8 mouse cellular contexts compared by ENCODE assay signal in the genomic region with DNA sequence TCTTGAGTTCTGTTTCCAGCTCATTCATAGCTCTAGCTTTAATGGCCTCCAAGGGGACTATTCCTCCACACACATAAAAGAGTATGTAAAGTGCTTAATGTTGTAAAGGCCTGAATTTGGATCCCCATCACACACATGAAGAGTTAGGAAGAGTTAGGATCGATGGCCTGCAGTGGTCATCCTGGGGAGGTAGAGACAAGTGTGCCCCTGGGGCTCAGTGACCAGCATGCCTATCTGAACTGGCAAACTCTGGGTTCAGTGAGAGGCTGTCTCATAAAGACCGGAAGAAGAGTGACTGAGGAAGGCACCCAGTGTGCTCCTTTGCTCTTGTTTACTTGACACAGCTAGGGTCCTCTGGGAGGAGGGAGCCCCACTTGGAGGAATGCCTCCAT. TPM values are rescaled to one million over a fixed set of nuclear protein-coding genes. Genes with fewer than 3 reads are reported as not detected.
DNase-seq lines count a peak whose midpoint lies in the region; ATAC-seq and TF ChIP-seq lines count a peak whose summit lies in the region.

No protein-coding gene starts in this region.

- TF ChIP-seq EP300 in heart, postnatal 0 days (IDR thresholded peaks at IDR 0.05; ENCODE audit: low read depth) = no peak

- intact Hi-C loops in heart, postnatal 14 days (cut with DNase I) = loop anchor here (10.0 kb wide), 1 partner anchor 804 kb away; no protein-coding TSS in a partner anchor
- intact Hi-C loops in gastrocnemius, postnatal 14 days (cut with DNase I; ENCODE audit: low total_unique reads) = no loop called here

- no peak for ATAC-seq in heart, postnatal 0 days (ENCODE audit: insufficient read depth, low read depth)
- ATAC-seq in hindbrain, postnatal 0 days = no peak
- no peak for ATAC-seq in midbrain, embryonic 16.5 days

- H3K4me1 ChIP-seq in heart, postnatal 0 days (ENCODE audit: control insufficient read depth, insufficient read depth) = peaks cover 9% of the 10 kb centered on the region; the same call in 1 of the 2 replicates
- H3K4me1 ChIP-seq in hindbrain, postnatal 0 days (ENCODE audit: insufficient read depth, low read length) = no peaks in the 10 kb centered on the region
- peaks cover 12% of the 10 kb centered on the region for H3K4me1 ChIP-seq in midbrain, embryonic 16.5 days (ENCODE audit: control insufficient read depth, insufficient read depth, low read length)

- DNase-seq in heart, postnatal 0 days (ENCODE audit: low spot score) = no peak
- no peak for DNase-seq in heart, postnatal 14 days
- DNase-seq in R1 (ENCODE audit: low read depth, low spot score) = peak; percentile 32
- no peak for DNase-seq in hindbrain, postnatal 0 days (ENCODE audit: low spot score)
- no peak for DNase-seq in gastrocnemius, postnatal 14 days
- no peak for DNase-seq in layer of hippocampus, postnatal 10 days (ENCODE audit: low spot score in 2 of 2)
- no peak for DNase-seq in left cerebral cortex, adult 11 months (ENCODE audit: low spot score)

- TF ChIP-seq CTCF in heart, postnatal 0 days (IDR thresholded peaks at IDR 0.05; ENCODE audit: low read depth) = no peak
- no peak for TF ChIP-seq CTCF in hindbrain, postnatal 0 days (IDR thresholded peaks at IDR 0.05; ENCODE audit: low read depth)

- H3K9ac ChIP-seq in heart, postnatal 0 days (replicated peaks; ENCODE audit: low read depth, low read length) = no peak overlapping the region
- no peak overlapping the region; the same call in 1 of the 2 replicates for H3K9ac ChIP-seq in hindbrain, postnatal 0 days (replicated peaks; ENCODE audit: low read length)
- H3K9ac ChIP-seq in midbrain, embryonic 16.5 days (ENCODE audit: low read depth, low read length) = no peak overlapping the region

- peaks cover 27% of the 10 kb centered on the region for H3K36me3 ChIP-seq in heart, postnatal 0 days (replicated peaks; ENCODE audit: control insufficient read depth, insufficient read depth, low read length)
- H3K36me3 ChIP-seq in hindbrain, postnatal 0 days (ENCODE audit: insufficient read depth, low read length) = peaks cover 11% of the 10 kb centered on the region; the same call in 1 of the 2 replicates
- peaks cover 15% of the 10 kb centered on the region for H3K36me3 ChIP-seq in midbrain, embryonic 16.5 days (ENCODE audit: control insufficient read depth, insufficient read depth, low read length)

- H3K27me3 ChIP-seq in heart, postnatal 0 days (ENCODE audit: control insufficient read depth, insufficient read depth, low read length) = no peaks in the 10 kb centered on the region
- no peaks in the 10 kb centered on the region for H3K27me3 ChIP-seq in hindbrain, postnatal 0 days (ENCODE audit: insufficient read depth, low read length)
- no peaks in the 10 kb centered on the region for H3K27me3 ChIP-seq in midbrain, embryonic 16.5 days (ENCODE audit: control insufficient read depth, insufficient read depth, low read depth, low read length)

- 48% methylated on average over 2 of the region's 2 CpGs for WGBS in heart, postnatal 0 days
- 68% methylated on average over 2 of the region's 2 CpGs for WGBS in hindbrain, postnatal 0 days
- 66% methylated on average over 2 of the region's 2 CpGs for WGBS in midbrain, embryonic 16.5 days

- peak overlapping the region; percentile 66; the same call in 1 of the 2 replicates for H3K4me2 ChIP-seq in heart, postnatal 0 days (ENCODE audit: low read depth, low read length)
- H3K4me2 ChIP-seq in hindbrain, postnatal 0 days (ENCODE audit: low read depth, low read length) = peak overlapping the region; percentile 90
- peak overlapping the region; percentile 54 for H3K4me2 ChIP-seq in midbrain, embryonic 16.5 days (ENCODE audit: low read length)

- H3K4me3 ChIP-seq in heart, postnatal 0 days (ENCODE audit: low read depth, low read length) = no peak overlapping the region
- no peak overlapping the region for H3K4me3 ChIP-seq in hindbrain, postnatal 0 days (ENCODE audit: low read length)
- H3K4me3 ChIP-seq in midbrain, embryonic 16.5 days (ENCODE audit: low read depth, low read length) = peak overlapping the region; percentile 74; the same call in 1 of the 2 replicates

- no peaks in the 10 kb centered on the region for H3K9me3 ChIP-seq in heart, postnatal 0 days (replicated peaks; ENCODE audit: control insufficient read depth, low read length)
- H3K9me3 ChIP-seq in hindbrain, postnatal 0 days (ENCODE audit: low read length) = no peaks in the 10 kb centered on the region
- H3K9me3 ChIP-seq in midbrain, embryonic 16.5 days (replicated peaks; ENCODE audit: control insufficient read depth, low read length, poor library complexity, severe bottlenecking) = no peaks in the 10 kb centered on the region

- H3K27ac ChIP-seq in heart, postnatal 0 days (ENCODE audit: low read depth) = no peak overlapping the region
- H3K27ac ChIP-seq in hindbrain, postnatal 0 days = 0 out of 2 replicates have a peak overlapping the region, but pooled peaks have one; percentile 71
- no peak overlapping the region for H3K27ac ChIP-seq in midbrain, embryonic 16.5 days (ENCODE audit: low read length)

RNA-seq across cellular contexts. Expression of a gene that starts 0.9 kb away (rescaled TPM):
- total RNA-seq in heart, postnatal 0 days (2014; rRNA removed; ENCODE audit: low replicate concordance) = 146 and 156 TPM in 2 replicates
- 355 and 400 TPM in 2 replicates for polyA plus RNA-seq in heart, postnatal 0 days (2015; fragmentation: Nextera tagmentation; extraction: Ambion mirVana)
- total RNA-seq in heart, postnatal 14 days (2021) = 100 to 1,000 TPM; 270 to 309 TPM
- total RNA-seq in hindbrain, postnatal 0 days (2014; rRNA removed) = 137 and 147 TPM in 2 replicates
- 432 and 453 TPM in 2 replicates for polyA plus RNA-seq in hindbrain, postnatal 0 days (2015; fragmentation: Nextera tagmentation; extraction: Ambion mirVana)
- 391 and 407 TPM in 2 replicates for polyA plus RNA-seq in midbrain, embryonic 16.5 days (2015; fragmentation: Nextera tagmentation; extraction: Ambion mirVana)
- 100 to 1,000 TPM; 386 to 432 TPM for total RNA-seq in gastrocnemius, postnatal 14 days (2021)
- total RNA-seq in layer of hippocampus, postnatal 10 days (2021) = 100 to 1,000 TPM; 340 to 352 TPM

RNA-seq across cellular contexts. Expression of a gene that starts 30.7 kb away (rescaled TPM):
- 0.23 and 2.8 TPM in 2 replicates for total RNA-seq in heart, postnatal 0 days (2014; rRNA removed; ENCODE audit: low replicate concordance)
- polyA plus RNA-seq in heart, postnatal 0 days (2015; fragmentation: Nextera tagmentation; extraction: Ambion mirVana) = 0.05 TPM in 1 of 2 replicates, not detected in the other
- under 1 TPM in 1 of 2 experiments, not detected in 1; 0.24 TPM for total RNA-seq in heart, postnatal 14 days (2021)
- total RNA-seq in hindbrain, postnatal 0 days (2014; rRNA removed) = 4.0 and 7.0 TPM in 2 replicates
- polyA plus RNA-seq in hindbrain, postnatal 0 days (2015; fragmentation: Nextera tagmentation; extraction: Ambion mirVana) = 3.7 and 4.4 TPM in 2 replicates
- 4.4 and 5.5 TPM in 2 replicates for polyA plus RNA-seq in midbrain, embryonic 16.5 days (2015; fragmentation: Nextera tagmentation; extraction: Ambion mirVana)
- total RNA-seq in gastrocnemius, postnatal 14 days (2021) = not detected
- 1 to 10 TPM; 3.9 to 4.1 TPM for total RNA-seq in layer of hippocampus, postnatal 10 days (2021)
